Mouse (Mus musculus) lung, postnatal 0 days (tissue): Measurements from ENCODE around the gene Reps1.

Experiments used
- CTCF ChIP-seq: IDR thresholded peaks from 2 replicates; pipeline ENCODE4 v1.5.1; 2016; ENCODE audit warnings: antibody characterized with exemption, mild to moderate bottlenecking
- EP300 ChIP-seq: IDR thresholded peaks from 2 replicates; pipeline ENCODE4 v1.6.1; 2016; ENCODE audit warnings: antibody characterized with exemption, mild to moderate bottlenecking, control low read depth

DNA sequence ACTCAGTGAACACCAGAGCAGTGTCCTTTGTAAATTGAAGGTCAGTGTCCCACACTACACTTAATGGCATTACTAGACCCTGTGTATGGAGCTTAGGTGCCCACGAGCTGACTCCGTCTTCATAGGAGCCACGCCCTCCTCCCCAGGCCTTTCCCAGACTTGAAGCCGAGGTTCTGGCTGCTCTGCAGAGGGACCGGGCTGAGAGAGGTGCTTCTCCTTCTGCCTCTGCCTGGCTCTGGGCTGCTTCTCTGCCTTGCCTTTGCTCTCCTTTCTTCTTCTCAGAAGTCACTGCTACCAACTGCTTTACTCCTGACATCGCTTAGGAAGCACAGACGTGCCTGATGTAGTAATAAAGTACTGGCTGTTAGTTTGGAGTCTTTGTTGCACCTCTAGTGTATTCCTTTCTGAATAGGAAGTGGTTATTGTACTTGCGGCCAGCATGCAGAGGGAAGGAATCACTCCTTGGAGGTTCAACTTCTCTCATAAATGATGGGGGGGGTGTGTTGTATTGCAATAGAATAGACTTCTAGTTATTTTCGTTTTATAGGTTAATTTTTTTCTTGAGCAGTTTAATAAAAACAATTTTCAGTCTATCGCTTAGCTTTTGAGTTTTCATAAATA, 57.9 kb downstream of the Reps1 start:
- no peak for TF ChIP-seq EP300
- no peak for TF ChIP-seq CTCF
